In the genomic region with DNA sequence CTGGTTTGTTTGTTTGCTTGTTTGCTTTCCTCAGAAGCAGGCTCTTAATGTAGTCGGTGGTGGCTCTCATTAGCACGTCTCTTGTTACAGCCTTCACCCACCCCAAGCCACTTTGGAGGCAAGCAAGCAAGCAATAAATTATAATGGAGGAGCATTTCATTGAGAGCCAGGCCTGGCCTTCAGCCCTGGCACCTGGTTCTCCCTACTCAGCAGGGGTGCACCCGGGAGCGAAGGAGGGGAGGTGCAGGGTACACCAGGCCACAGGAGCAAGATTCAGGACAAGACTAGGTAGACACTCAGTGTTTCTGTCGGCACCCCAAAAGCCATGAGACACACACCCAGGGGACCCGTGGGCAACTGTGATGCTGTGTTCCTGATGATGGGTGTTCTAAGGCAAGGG, we compare ENCODE assay signal across 14 mouse cellular contexts.
DNase-seq lines count a peak whose midpoint lies in the region; ATAC-seq lines count a peak whose summit lies in the region.
"Had no signal": no experiment of that assay in that cellular context is flagged by ENCODE, and none has a peak within 500 bp of the region (broad histone marks: within the 10 kb centered on the region; RNA-seq: fewer than 3 reads in every experiment).

No protein-coding gene starts in this region.

- DNase-seq in cerebellum, postnatal 36 days = peak; percentile 48 to 60
- DNase-seq in cerebellum, adult 11-12 months = no peak
- no peak for DNase-seq in hindbrain, embryonic 10.5 days (ENCODE audit: low spot score)
- no peak for DNase-seq in neural tube, embryonic 10.5 days (ENCODE audit: extremely low spot score, low spot score)
- DNase-seq in spleen, postnatal 14 days (ENCODE audit: low spot score in 2 of 2) = no peak
- DNase-seq: kidney, adult 11 months; kidney, postnatal 10 days; liver, embryonic 13.5 days had no signal

- H3K36me3 ChIP-seq in hindbrain, embryonic 13.5 days = peaks cover 9% of the 10 kb centered on the region
- H3K36me3 ChIP-seq in hindbrain, embryonic 10.5 days = peaks cover 39% of the 10 kb centered on the region
- H3K36me3 ChIP-seq in neural tube, embryonic 13.5 days = peaks cover 9% of the 10 kb centered on the region
- H3K36me3 ChIP-seq: liver, embryonic 13.5 days had no signal

- 68% methylated on average over 6 of the region's 6 CpGs for WGBS in hindbrain, embryonic 13.5 days
- WGBS in hindbrain, embryonic 10.5 days = 79% methylated on average over 6 of the region's 6 CpGs
- WGBS in neural tube, embryonic 13.5 days = 36% methylated on average over 6 of the region's 6 CpGs

- H3K9me3 ChIP-seq in hindbrain, embryonic 13.5 days = no peaks in the 10 kb centered on the region
- H3K9me3 ChIP-seq in hindbrain, embryonic 10.5 days = no peaks in the 10 kb centered on the region
- H3K9me3 ChIP-seq in neural tube, embryonic 13.5 days = no peaks in the 10 kb centered on the region
- H3K9me3 ChIP-seq: embryonic facial prominence, embryonic 15.5 days; liver, embryonic 13.5 days; megakaryocyte, embryonic 14.5 days; stomach, embryonic 15.5 days had no signal

- H3K9ac ChIP-seq in hindbrain, embryonic 13.5 days = no peak overlapping the region
- H3K9ac ChIP-seq in neural tube, embryonic 13.5 days = no peak overlapping the region
- H3K9ac ChIP-seq: embryonic facial prominence, embryonic 15.5 days; liver, embryonic 13.5 days; stomach, embryonic 15.5 days had no signal

- no peak for ATAC-seq in hindbrain, embryonic 13.5 days (ENCODE audit: low FRiP score)
- no peak for ATAC-seq in neural tube, embryonic 13.5 days (ENCODE audit: low read depth)
- ATAC-seq in CD4-positive, CD25-positive, alpha-beta regulatory T cell, adult 4 months = no peak

- no peak overlapping the region for H3K4me3 ChIP-seq in hindbrain, embryonic 13.5 days
- H3K4me3 ChIP-seq in hindbrain, embryonic 10.5 days = no peak overlapping the region
- no peak overlapping the region for H3K4me3 ChIP-seq in neural tube, embryonic 13.5 days
- H3K4me3 ChIP-seq: embryonic facial prominence, embryonic 15.5 days; liver, embryonic 13.5 days; megakaryocyte, embryonic 14.5 days; stomach, embryonic 15.5 days had no signal

- H3K27me3 ChIP-seq in hindbrain, embryonic 13.5 days = no peaks in the 10 kb centered on the region
- no peaks in the 10 kb centered on the region for H3K27me3 ChIP-seq in hindbrain, embryonic 10.5 days (ENCODE audit: insufficient read depth, poor library complexity, severe bottlenecking)
- no peaks in the 10 kb centered on the region for H3K27me3 ChIP-seq in neural tube, embryonic 13.5 days
- H3K27me3 ChIP-seq: embryonic facial prominence, embryonic 15.5 days; liver, embryonic 13.5 days; megakaryocyte, embryonic 14.5 days; stomach, embryonic 15.5 days had no signal

- H3K4me1 ChIP-seq in hindbrain, embryonic 13.5 days (replicated peaks) = peaks cover 79% of the 10 kb centered on the region
- peaks cover 66% of the 10 kb centered on the region for H3K4me1 ChIP-seq in hindbrain, embryonic 10.5 days (replicated peaks)
- H3K4me1 ChIP-seq in neural tube, embryonic 13.5 days (replicated peaks) = peaks cover 91% of the 10 kb centered on the region

- no peak overlapping the region for H3K4me2 ChIP-seq in hindbrain, embryonic 13.5 days
- H3K4me2 ChIP-seq in neural tube, embryonic 13.5 days = 0 out of 2 replicates have a peak overlapping the region, but pooled peaks have one; percentile 57
- H3K4me2 ChIP-seq: embryonic facial prominence, embryonic 15.5 days; liver, embryonic 13.5 days; stomach, embryonic 15.5 days had no signal

- H3K27ac ChIP-seq in hindbrain, embryonic 13.5 days = 0 out of 2 replicates have a peak overlapping the region, but pooled peaks have one; percentile 58
- H3K27ac ChIP-seq in hindbrain, embryonic 10.5 days = no peak overlapping the region
- H3K27ac ChIP-seq in neural tube, embryonic 13.5 days (replicated peaks) = peak overlapping the region; percentile 95
- H3K27ac ChIP-seq: embryonic facial prominence, embryonic 15.5 days; liver, embryonic 13.5 days had no signal

Comparison
In these comparisons a context has a peak if more than half of its experiments do, and no peak if none do; other contexts are left out.
1. DNase-seq: peak in cerebellum, postnatal 36 days (2 of 2); none in cerebellum, adult 11-12 months (single experiment), hindbrain, embryonic 10.5 days (single experiment), neural tube, embryonic 10.5 days (single experiment) and spleen, postnatal 14 days (0 of 2).